Mouse (Mus musculus) heart, adult 9 months (tissue): ENCODE results near the gene Fxyd1.

Experiments used
- DNase-seq, 2 experiments: peaks; one replicate each; pipeline ENCODE4 v3.0.0; 2022; ENCODE audit warnings: low spot score in 2 of 2

The Fxyd1 gene

DNA sequence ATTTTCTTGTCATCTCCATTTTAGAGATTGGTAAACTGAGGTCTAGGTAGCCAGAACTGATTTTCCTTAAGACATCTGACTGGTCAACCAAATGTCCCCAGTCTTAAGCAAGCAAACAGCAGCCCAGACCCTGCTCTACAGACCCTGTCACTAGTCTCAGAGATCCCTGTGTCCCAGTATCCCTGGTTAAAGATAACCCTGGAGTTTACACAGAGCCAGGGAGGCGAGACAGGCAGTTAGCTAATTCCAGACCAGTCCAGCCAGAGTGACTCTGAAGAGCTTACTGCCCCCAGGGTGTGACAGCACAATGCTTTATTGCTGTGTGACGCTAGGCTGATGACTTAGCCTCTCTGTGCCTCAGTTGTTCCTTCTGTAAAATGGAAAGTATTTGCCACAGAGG lies at the start of gene Fxyd1:
Gene Fxyd1, minus strand, starts transcription at position 129 of the 400 bp plus-strand sequence.
- DNase-seq = no peak

- no peak for DNase-seq
Measured at GRCm38 (mm10) chr7:31106166-31106565, 49.2 kb upstream of the Fxyd1 start.

- peak in 1 of 2 experiments; percentile 63 for DNase-seq
Measured at GRCm38 (mm10) chr7:31105061-31105768, 48.2 kb upstream of the Fxyd1 start.

DNA sequence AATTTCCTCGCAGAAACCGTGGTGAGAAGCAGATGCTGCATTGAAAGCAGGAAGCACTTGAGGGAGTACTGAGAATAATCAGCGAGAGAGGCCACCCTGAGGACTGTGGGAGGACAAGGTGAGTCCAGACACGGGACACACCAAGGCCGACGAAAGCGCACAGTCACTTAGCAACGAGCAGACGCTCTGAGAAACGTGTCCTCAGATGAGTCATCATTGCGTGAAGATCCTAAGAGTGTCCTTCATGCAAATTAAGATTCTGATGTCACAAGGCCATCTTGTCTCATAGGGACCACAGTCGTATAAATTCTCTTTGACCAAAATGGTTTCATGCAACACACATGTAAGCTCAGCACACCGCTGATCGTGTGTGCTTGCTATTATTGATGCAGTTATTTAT lies 43.8 kb upstream of the Fxyd1 start:
- DNase-seq = no peak

DNA sequence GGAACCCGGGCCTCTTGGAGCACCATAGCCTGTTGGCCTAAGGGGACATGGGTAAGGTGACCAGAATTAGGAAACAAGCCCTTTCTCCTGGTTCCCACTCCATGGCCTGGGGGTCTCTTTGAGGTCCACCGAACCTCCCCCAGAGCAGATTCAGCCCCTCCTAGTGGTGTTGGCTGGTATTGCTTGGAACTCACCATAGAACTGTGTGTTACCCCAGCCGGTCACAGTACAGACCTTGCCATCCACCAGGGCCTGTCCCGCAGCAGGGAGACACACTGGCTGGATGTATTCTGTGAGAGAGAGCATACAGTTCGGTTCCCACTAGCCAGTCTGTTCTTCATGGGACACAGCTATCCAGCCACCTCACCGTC lies 42.6 kb upstream of the Fxyd1 start:
- DNase-seq = no peak

GRCm38 (mm10) chr7:31098697-31099611 lies 42.0 kb upstream of the Fxyd1 start:
- peak in 1 of 2 experiments; percentile 31 for DNase-seq

GRCm38 (mm10) chr7:31097583-31098248 lies 40.7 kb upstream of the Fxyd1 start:
- peak; percentile 85 to 92 for DNase-seq

DNA sequence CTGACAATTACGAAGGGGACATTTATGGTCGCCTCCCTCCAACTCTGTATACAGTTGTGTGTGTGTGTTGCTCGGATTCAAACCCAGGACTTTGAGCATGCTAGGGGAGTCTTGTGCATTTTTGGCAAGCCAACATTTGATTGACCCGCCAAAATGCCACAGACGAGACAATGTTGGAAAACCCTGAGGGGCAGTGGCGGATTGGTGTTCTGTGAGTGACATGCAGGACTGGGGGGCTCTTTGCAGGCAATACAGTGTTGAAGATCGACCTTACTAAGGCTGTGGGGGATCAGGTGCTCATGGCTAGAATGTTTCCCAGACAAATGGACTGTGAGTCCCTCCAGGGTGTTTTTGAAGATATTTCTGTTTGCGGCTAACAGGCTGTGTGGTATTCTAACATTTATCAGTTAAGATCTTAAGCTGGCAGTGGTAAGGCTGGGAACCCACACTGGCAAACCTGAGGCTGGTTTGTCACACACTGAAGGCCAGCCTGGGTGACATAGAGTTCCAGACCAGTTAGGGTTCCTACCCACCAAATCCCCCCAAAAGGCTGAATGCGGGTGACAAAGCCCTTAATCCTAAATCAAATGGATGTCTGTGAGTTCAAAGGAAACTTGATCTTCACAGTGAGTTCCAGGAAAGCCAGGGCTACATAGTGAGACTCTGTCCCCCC lies 40.0 kb upstream of the Fxyd1 start:
- DNase-seq = no peak

DNA sequence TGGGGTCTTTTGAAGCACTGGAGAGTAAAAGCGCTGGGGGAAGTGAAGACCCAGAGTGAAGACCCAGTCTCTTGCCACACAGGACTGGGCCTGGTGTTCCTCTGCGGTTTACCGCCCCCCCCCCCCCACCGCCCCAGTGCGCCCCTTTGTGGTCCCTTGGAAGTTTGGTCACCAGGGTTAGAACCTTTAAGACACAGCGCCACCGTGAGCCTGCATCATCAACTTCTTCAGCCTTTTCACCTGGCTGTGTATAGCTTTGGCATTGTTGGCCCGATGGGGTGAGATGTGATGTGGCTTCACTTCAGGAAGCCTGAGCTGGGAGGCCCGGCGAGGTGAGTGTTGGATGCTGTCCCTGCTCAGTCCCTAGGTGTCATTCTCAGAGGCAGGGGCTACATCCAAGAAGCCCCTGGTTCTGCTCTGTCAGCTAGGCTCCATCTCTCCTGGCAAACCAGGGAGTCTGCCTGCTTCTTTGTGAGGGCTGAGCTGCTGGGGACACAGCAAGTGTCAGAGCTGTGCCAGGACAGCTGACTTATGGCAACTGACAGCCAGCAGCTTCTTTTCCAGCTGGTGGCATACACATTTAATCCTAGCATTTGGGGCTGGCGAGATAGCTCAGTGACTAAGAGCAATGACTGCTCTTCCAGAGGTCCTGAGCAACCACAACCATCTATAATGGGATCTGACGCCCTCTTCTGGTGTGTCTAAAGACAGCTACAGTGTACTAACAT lies 37.9 kb upstream of the Fxyd1 start:
- DNase-seq = no peak

GRCm38 (mm10) chr7:31089721-31090120 lies 32.7 kb upstream of the Fxyd1 start:
- no peak for DNase-seq

- DNase-seq = no peak
Measured at GRCm38 (mm10) chr7:31088206-31088605, 31.2 kb upstream of the Fxyd1 start.

- DNase-seq = no peak
Measured at GRCm38 (mm10) chr7:31087262-31087661, 30.3 kb upstream of the Fxyd1 start.

DNA sequence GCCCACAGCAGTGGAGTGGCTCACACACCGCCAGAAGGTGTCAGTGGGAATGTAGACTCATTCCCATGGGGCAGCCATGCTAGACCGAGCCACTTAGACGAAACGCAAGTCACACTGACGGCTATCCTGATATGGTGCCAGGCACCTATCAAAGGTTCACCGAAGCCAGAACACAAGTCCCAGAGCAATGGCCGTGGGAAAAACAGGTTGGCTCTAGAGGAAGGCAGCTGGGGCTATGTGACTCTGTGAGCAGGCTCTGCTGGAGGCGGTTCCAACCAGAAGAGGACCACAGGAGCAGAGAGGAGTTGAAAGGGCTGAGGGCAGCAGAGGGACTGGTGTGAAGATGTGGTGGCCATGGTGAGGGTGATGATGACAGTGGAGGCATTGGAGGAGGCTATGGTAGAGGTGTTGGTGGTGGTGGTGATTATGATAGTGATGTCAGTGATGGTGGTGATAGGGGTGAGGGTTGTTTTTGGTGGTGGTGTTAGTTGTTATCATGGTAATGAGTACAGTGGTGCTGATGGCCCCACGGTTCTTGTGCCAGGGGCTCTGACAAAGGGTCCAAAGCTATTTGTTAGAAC lies 29.3 kb upstream of the Fxyd1 start:
- DNase-seq = no peak

GRCm38 (mm10) chr7:31085171-31085570 lies 28.2 kb upstream of the Fxyd1 start:
- DNase-seq = peak; percentile 77 to 78

DNA sequence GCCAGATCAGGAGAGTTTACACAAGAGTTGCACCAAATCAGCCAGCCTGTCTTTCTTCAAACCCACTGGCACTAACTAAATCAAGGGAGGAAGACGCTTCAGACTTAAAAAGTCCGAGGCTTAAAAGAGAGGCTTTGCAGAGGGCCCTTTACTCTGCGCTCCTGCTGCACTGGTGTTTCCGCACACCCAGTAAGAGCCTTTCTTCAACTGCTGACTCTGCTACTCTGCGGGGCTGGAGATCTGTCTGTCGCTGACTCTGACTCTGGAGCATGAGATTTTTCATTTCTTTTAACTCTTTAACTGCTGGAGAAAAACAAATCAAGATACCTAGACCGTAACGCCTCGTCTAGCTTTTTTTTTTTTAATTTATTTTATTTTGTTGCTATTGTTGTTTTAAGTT lies 27.1 kb upstream of the Fxyd1 start:
- DNase-seq = no peak

GRCm38 (mm10) chr7:31082831-31083588 lies 26.0 kb upstream of the Fxyd1 start:
- DNase-seq = peak; percentile 90

DNA sequence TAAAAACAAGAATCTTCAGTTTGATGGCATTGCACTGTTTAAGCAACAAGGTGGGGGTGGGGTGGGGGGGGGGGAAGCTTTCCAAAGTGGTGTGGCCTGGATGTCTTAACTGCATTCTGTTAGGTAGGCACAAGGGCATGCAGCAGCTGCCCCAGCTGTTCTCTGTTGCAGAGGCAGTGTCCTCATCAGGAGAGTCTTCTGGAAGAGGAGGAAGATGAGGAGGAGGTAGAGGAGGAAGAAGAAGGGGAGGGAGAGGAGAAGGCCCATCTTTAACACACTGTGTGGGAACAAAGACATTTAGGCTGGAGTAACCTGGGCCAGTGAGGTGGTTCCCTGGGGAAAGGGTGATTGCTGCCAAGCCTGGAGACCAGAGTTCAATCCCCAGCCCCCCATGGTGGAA lies 25.1 kb upstream of the Fxyd1 start:
- no peak for DNase-seq

GRCm38 (mm10) chr7:31081106-31081505 lies 24.1 kb upstream of the Fxyd1 start:
- DNase-seq = no peak

DNA sequence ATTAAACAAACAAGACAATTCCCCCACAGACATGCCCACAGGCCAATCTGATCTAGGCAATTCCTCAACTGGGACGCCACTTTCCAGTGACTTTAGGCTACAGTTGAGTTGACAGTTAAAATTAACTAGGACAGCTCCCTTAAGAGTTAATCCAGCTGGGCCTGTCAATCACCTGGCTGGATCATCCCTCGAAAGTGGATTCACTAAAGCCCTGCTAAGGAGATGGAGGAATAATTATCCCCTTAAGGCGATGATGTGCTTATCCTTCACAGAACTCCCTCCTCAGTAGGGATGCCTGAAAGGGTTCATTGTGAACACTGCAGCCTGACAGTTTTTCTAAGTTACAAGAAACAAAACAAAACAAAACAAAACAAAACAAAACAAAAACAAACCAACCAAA lies 23.6 kb upstream of the Fxyd1 start:
- DNase-seq = no peak

GRCm38 (mm10) chr7:31079670-31080069 lies 22.7 kb upstream of the Fxyd1 start:
- DNase-seq = no peak
